Mouse (Mus musculus): ENCODE measurements around the gene Olfr952. TPM values are rescaled to one million over a fixed set of nuclear protein-coding genes. Genes with fewer than 3 reads are reported as not detected.

The Olfr952 gene
- total RNA-seq (2021), result not detected
- long read RNA-seq, experiment 1, result 0 reads
- long read RNA-seq, experiment 2, result 0 reads

GRCm38 (mm10) chr9:39427048-39427447 lies at the start of gene Olfr952:
TSS of gene Olfr952 (minus strand) at chr9:39427148.
- no peak for DNase-seq

GRCm38 (mm10) chr9:39471844-39472243 lies 44.9 kb upstream of the Olfr952 start, which contains the start of gene Olfr955:
TSS of gene Olfr955 (minus strand) at chr9:39471944.
- DNase-seq, result no peak

GRCm38 (mm10) chr9:39456401-39456800 lies 29.5 kb upstream of the Olfr952 start, which contains the start of gene Olfr954:
TSS of gene Olfr954 (plus strand) at chr9:39456701.
- DNase-seq, result no peak

GRCm38 (mm10) chr9:39387110-39387509 lies 39.8 kb downstream of the Olfr952 start, which contains the start of gene Olfr951:
TSS of gene Olfr951 (plus strand) at chr9:39387410.
- DNase-seq, result no peak

Other genes with a start within 250 kb of the Olfr952 start
- not detected for gene Olfr944, start 225.2 kb downstream of the Olfr952 start, total RNA-seq (2021)
- not detected for gene Olfr1537, start 177.2 kb downstream of the Olfr952 start, total RNA-seq (2021)
- not detected for gene Olfr945, start 150.3 kb downstream of the Olfr952 start, total RNA-seq (2021)
- not detected for gene Olfr948, start 101.1 kb downstream of the Olfr952 start, total RNA-seq (2021)
- gene Olfr951, start 39.7 kb downstream of the Olfr952 start, total RNA-seq (2021), result not detected
- not detected for gene Olfr954, start 29.6 kb upstream of the Olfr952 start, total RNA-seq (2021)
- gene Olfr955, start 44.8 kb upstream of the Olfr952 start, total RNA-seq (2021), result not detected
- gene Olfr44, start 66.8 kb upstream of the Olfr952 start, total RNA-seq (2021), result not detected
- not detected for gene Olfr957, start 88.7 kb upstream of the Olfr952 start, total RNA-seq (2021)
- gene Olfr958, start 126.9 kb upstream of the Olfr952 start, total RNA-seq (2021), result not detected
- gene Olfr959, start 148.4 kb upstream of the Olfr952 start, total RNA-seq (2021), result not detected
- gene AW551984, start 177.3 kb upstream of the Olfr952 start, total RNA-seq (2021), result under 1 TPM; 0.13 to 0.22 TPM
- not detected for gene Olfr148, start 183.5 kb upstream of the Olfr952 start, total RNA-seq (2021)
- not detected for gene Olfr960, start 194.2 kb upstream of the Olfr952 start, total RNA-seq (2021)
- not detected for gene Olfr961, start 217.9 kb upstream of the Olfr952 start, total RNA-seq (2021)
- gene Olfr963, start 240.1 kb upstream of the Olfr952 start, total RNA-seq (2021), result not detected